Mouse (Mus musculus): ENCODE data around the gene Coro1c. TPM values are rescaled to one million over a fixed set of nuclear protein-coding genes. Genes with fewer than 3 reads are reported as not detected.

Gene Coro1c
- polyA plus RNA-seq, 1 experiment from 2014 or later = 201 TPM

DNA sequence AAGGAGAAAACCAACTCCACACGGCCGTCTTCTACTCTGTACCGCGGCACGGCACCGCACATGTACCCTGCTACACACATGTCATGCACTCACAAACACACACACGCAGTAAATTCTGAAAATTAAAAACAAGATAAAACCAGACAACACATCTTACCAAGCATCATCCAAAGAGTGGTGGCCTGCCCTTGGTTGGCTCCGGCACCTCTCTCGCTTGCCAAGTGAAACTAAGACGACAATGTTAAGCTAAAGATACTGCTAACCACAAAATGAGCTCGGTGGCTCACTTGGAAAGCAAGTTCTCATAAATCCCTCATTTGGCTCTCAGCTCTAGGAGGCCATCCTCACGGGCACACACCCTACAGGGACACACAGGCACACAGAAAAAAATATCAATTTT is 9.0 kb downstream of the Coro1c start:
- H3K27ac ChIP-seq (ENCODE audit: low read depth, low read length) = no peak overlapping the region
- H3K27me3 ChIP-seq (ENCODE audit: control insufficient read depth, insufficient read depth, low read length) = no peaks in the 10 kb centered on the region
- DNase-seq (ENCODE audit: low spot score, missing footprints) (no peak), ATAC-seq (ENCODE audit: low FRiP score) (no peak)
- 95% methylated on average over 12 of the region's 12 CpGs for WGBS
- H3K4me3 ChIP-seq (ENCODE audit: low read depth, low read length) = no peak overlapping the region
- H3K9ac ChIP-seq (ENCODE audit: low read length) = no peak overlapping the region
- H3K4me1 ChIP-seq (ENCODE audit: control insufficient read depth, insufficient read depth, low read length) = peaks cover 7% of the 10 kb centered on the region
- no peaks in the 10 kb centered on the region for H3K9me3 ChIP-seq (ENCODE audit: control insufficient read depth, low read length)
- H3K36me3 ChIP-seq (ENCODE audit: control insufficient read depth, insufficient read depth, low read length) = no peaks in the 10 kb centered on the region
- H3K4me2 ChIP-seq = no peak overlapping the region

DNA sequence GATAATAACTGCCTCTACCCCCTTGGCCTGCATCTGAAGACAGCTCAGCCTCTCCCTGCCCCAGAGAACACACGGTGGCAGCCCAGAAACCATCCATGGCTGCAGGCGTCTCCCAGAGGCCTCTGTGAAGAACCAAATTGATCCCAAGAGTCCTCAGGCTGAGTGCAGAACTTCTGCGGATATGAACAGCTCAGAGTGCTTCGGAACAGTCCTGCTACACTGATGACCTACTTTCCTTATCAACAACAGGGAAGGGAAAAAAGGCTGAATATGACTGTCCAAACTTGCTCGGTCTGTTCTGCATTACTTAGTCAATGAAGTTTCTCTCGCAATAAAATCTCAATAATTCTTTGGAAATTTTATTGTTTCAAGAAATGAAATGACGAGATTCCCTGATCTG is 16.6 kb downstream of the Coro1c start:
- peaks cover 12% of the 10 kb centered on the region; the same call in 1 of the 2 replicates for H3K4me1 ChIP-seq (ENCODE audit: control insufficient read depth, insufficient read depth, low read length)
- H3K4me3 ChIP-seq (ENCODE audit: low read depth, low read length) = no peak overlapping the region
- no peak for ATAC-seq (ENCODE audit: low FRiP score)
- H3K9me3 ChIP-seq (ENCODE audit: control insufficient read depth, low read length) = no peaks in the 10 kb centered on the region
- no peaks in the 10 kb centered on the region; the same call in 1 of the 2 replicates for H3K36me3 ChIP-seq (ENCODE audit: control insufficient read depth, insufficient read depth, low read length)
- H3K27ac ChIP-seq (ENCODE audit: low read depth, low read length) = no peak overlapping the region
- no peak overlapping the region for H3K9ac ChIP-seq (ENCODE audit: low read length)
- H3K27me3 ChIP-seq (ENCODE audit: control insufficient read depth, insufficient read depth, low read length) = no peaks in the 10 kb centered on the region
- no peak overlapping the region for H3K4me2 ChIP-seq
- no peak for DNase-seq (ENCODE audit: low spot score, missing footprints)
- WGBS = 88% methylated on average over 7 of the region's 7 CpGs

DNA sequence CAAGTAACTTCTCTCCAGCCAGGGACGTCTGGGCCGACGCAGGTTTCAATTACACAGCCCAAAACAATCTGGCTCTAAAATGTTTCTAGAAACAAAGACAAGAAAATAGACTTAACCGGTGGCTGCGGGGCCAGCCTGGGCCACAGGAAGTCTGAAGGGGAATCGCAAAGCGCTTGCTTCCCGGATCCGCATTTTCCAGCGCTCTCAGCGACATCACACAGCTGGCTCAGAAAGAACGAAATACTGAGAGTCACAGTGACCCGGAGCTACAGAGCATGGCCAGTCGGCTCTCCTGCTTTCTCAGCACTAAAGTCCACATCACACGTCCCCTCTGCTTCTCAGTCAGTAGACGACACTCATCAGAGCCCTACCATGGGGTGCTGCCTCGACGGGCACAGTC is 17.7 kb downstream of the Coro1c start:
- DNase-seq (ENCODE audit: low spot score, missing footprints) = no peak
- H3K9me3 ChIP-seq (ENCODE audit: control insufficient read depth, low read length) = no peaks in the 10 kb centered on the region
- no peak overlapping the region for H3K9ac ChIP-seq (ENCODE audit: low read length)
- H3K4me3 ChIP-seq (ENCODE audit: low read depth, low read length) = no peak overlapping the region
- no peaks in the 10 kb centered on the region; the same call in 1 of the 2 replicates for H3K36me3 ChIP-seq (ENCODE audit: control insufficient read depth, insufficient read depth, low read length)
- no peak for ATAC-seq (ENCODE audit: low FRiP score)
- peaks cover 14% of the 10 kb centered on the region for H3K4me1 ChIP-seq (ENCODE audit: control insufficient read depth, insufficient read depth, low read length)
- 81% methylated on average over 18 of the region's 18 CpGs for WGBS
- no peak overlapping the region for H3K27ac ChIP-seq (ENCODE audit: low read depth, low read length)
- H3K27me3 ChIP-seq (ENCODE audit: control insufficient read depth, insufficient read depth, low read length) = no peaks in the 10 kb centered on the region
- no peak overlapping the region for H3K4me2 ChIP-seq

DNA sequence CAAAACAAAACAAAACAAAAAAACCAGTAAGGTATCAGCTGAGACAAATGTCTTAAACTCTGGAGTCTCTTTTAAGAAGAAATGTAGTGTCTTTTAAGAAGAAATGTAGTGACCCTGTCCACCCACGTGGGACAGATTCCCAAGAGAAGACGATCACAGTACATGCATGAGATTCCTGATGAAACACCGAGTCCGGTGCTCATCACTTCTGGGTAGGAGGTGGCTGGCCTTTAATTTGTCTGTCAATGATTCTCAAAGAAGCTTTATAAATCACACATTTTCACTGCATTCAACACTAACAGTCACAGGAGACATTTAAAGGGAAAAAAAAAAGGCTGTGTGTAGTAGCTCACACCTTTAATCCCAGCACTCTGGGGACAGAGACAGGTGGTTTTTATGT is 18.6 kb downstream of the Coro1c start:
- H3K27ac ChIP-seq (ENCODE audit: low read depth, low read length) = no peak overlapping the region
- WGBS = 66% methylated on average over 4 of the region's 4 CpGs
- ATAC-seq (ENCODE audit: low FRiP score) = no peak

DNA sequence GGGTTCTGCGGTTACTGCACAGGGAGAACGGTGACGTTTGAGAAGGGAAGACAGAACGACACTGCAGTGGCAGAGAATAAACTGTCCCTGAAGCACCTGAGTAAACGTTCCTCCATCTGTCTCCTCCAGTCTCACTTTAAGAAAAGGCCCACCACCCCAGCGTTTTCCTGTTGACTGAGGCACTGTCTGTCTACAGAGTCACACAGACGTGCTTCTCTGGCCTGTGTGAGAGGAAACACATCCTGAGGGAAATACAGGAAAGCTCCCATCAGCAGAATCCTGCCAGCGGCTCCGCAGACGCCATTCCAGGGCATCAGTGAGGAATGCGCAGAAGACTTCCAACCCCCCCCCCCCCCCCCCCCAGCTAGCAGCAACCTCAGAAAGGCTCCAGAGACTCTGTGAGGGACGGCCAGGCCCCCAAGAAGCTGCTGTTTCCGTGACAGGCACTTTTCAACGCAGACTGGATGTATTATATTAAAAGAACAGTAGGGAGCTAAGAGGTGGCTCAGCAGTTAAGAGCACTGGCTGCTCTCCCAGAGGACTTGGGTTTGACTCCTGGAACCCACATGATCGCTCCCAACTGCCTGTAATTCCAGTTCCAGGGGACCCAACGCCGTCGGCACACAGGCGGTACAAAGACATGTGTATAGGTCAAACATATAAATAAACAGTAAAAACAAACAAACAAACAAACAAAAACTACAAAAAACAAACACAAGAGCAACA is 19.2 kb downstream of the Coro1c start:
- DNase-seq (ENCODE audit: low spot score, missing footprints) = no peak
- WGBS = 41% methylated on average over 19 of the region's 19 CpGs
- ATAC-seq (ENCODE audit: low FRiP score) = no peak
- Histone ChIP-seq H3K27ac (ENCODE audit: low read depth, low read length) (no peak overlapping the region), H3K4me2 (no peak overlapping the region), H3K27me3 (ENCODE audit: control insufficient read depth, insufficient read depth, low read length) (no peaks in the 10 kb centered on the region), H3K9ac (ENCODE audit: low read length) (no peak overlapping the region), H3K4me3 (ENCODE audit: low read depth, low read length) (no peak overlapping the region), H3K9me3 (ENCODE audit: control insufficient read depth, low read length) (no peaks in the 10 kb centered on the region), H3K36me3 (ENCODE audit: control insufficient read depth, insufficient read depth, low read length) (no peaks in the 10 kb centered on the region; the same call in 1 of the 2 replicates), H3K4me1 (ENCODE audit: control insufficient read depth, insufficient read depth, low read length) (peaks cover 19% of the 10 kb centered on the region)

More for the DNA sequence above, 18.6 kb downstream of the Coro1c start:
- no peak for DNase-seq (ENCODE audit: low spot score, missing footprints)
- Histone ChIP-seq H3K9ac (ENCODE audit: low read length) (no peak overlapping the region), H3K36me3 (ENCODE audit: control insufficient read depth, insufficient read depth, low read length) (no peaks in the 10 kb centered on the region; the same call in 1 of the 2 replicates), H3K4me1 (ENCODE audit: control insufficient read depth, insufficient read depth, low read length) (peaks cover 19% of the 10 kb centered on the region), H3K9me3 (ENCODE audit: control insufficient read depth, low read length) (no peaks in the 10 kb centered on the region), H3K4me3 (ENCODE audit: low read depth, low read length) (no peak overlapping the region), H3K4me2 (no peak overlapping the region), H3K27me3 (ENCODE audit: control insufficient read depth, insufficient read depth, low read length) (no peaks in the 10 kb centered on the region)

DNA sequence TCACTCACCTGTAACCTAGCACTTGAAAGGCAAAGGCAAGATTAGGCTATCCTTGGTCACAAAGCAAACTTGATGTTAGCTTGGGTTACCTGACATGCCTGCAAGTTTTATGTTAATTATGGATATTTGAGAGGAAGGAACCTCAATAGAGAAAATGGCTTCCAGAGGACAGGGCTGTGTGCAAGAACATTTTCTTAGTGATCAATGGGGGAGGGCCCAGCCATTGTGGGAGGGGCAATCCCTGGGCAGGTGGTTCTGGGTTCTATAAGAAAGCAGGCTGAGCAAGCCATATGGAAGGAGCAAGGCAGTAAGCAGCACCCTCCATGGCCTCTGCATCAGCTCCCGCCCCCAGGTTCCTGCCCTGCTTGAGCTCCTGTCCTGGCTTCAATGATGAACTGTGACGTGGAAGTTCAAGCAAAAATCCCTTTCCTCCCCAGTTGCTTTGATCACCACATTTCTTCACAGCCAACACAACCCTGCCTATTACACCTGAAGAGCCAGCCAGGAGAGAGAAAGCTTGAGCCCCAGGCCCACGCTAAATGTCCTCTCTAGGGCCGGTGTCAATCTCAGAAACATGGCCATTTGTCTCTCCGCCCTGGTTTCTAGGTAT is 20.3 kb downstream of the Coro1c start:
- Histone ChIP-seq H3K27me3 (ENCODE audit: control insufficient read depth, insufficient read depth, low read length) (no peaks in the 10 kb centered on the region), H3K4me2 (no peak overlapping the region), H3K27ac (ENCODE audit: low read depth, low read length) (no peak overlapping the region), H3K4me1 (ENCODE audit: control insufficient read depth, insufficient read depth, low read length) (peaks cover 25% of the 10 kb centered on the region), H3K4me3 (ENCODE audit: low read depth, low read length) (no peak overlapping the region), H3K9me3 (ENCODE audit: control insufficient read depth, low read length) (no peaks in the 10 kb centered on the region), H3K9ac (ENCODE audit: low read length) (no peak overlapping the region), H3K36me3 (ENCODE audit: control insufficient read depth, insufficient read depth, low read length) (no peaks in the 10 kb centered on the region; the same call in 1 of the 2 replicates)
- DNase-seq (ENCODE audit: low spot score, missing footprints) = no peak
- 91% methylated on average over 5 of the region's 5 CpGs for WGBS
- no peak for ATAC-seq (ENCODE audit: low FRiP score)

DNA sequence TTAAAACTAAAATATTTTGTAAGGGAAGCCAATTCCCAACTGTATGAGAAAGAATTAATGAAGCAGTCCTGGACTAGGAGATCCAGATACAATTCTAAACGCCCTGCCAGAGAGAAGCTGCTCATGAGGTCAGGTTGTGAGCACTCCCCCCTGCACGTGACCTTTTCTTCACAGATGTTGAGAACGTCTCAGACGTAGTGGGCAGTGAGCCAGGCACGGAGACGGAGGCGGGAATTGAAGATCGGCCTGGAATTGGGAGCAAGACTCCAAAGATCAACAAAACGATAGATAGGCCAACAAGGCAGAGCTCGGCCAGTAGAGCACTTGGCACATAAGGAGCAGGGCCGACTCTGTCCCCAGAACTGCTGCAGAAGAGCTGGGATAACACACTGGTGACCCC is 21.4 kb downstream of the Coro1c start:
- H3K9ac ChIP-seq (ENCODE audit: low read length) = no peak overlapping the region
- ATAC-seq (ENCODE audit: low FRiP score) = no peak
- DNase-seq (ENCODE audit: low spot score, missing footprints) = no peak
- no peak overlapping the region for H3K4me2 ChIP-seq
- 80% methylated on average over 11 of the region's 11 CpGs for WGBS
- H3K27ac ChIP-seq (ENCODE audit: low read depth, low read length) = no peak overlapping the region
- no peaks in the 10 kb centered on the region; the same call in 1 of the 2 replicates for H3K36me3 ChIP-seq (ENCODE audit: control insufficient read depth, insufficient read depth, low read length)
- H3K4me3 ChIP-seq (ENCODE audit: low read depth, low read length) = no peak overlapping the region
- H3K4me1 ChIP-seq (ENCODE audit: control insufficient read depth, insufficient read depth, low read length) = peaks cover 26% of the 10 kb centered on the region
- H3K27me3 ChIP-seq (ENCODE audit: control insufficient read depth, insufficient read depth, low read length) = no peaks in the 10 kb centered on the region
- no peaks in the 10 kb centered on the region for H3K9me3 ChIP-seq (ENCODE audit: control insufficient read depth, low read length)

DNA sequence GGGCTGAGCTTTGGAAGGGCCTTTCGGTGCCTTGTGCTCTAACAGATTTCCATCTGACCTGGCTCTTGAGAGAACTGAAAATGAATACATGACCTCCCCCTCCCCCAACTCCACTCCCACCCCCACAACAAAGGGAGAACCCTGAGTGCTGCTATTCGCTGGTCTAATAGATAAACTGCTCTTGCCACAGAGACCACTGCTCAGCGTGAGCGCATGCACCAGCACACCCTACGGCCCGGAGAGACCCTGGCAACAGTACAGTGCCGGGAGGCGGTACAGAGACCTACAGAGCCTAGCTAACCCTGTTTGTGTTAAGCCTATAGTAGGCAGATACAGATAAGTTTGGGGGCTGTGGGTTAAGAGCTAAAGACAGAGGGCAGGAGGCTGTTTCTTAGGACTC is 22.9 kb downstream of the Coro1c start:
- no peaks in the 10 kb centered on the region for H3K9me3 ChIP-seq (ENCODE audit: control insufficient read depth, low read length)
- ATAC-seq (ENCODE audit: low FRiP score) (no peak), DNase-seq (ENCODE audit: low spot score, missing footprints) (no peak)
- no peak overlapping the region for H3K4me3 ChIP-seq (ENCODE audit: low read depth, low read length)
- H3K4me2 ChIP-seq = no peak overlapping the region
- peaks cover 26% of the 10 kb centered on the region for H3K4me1 ChIP-seq (ENCODE audit: control insufficient read depth, insufficient read depth, low read length)
- H3K9ac ChIP-seq (ENCODE audit: low read length) = no peak overlapping the region; the same call in 1 of the 2 replicates
- H3K36me3 ChIP-seq (ENCODE audit: control insufficient read depth, insufficient read depth, low read length) = peaks cover 6% of the 10 kb centered on the region; the same call in 1 of the 2 replicates
- no peaks in the 10 kb centered on the region for H3K27me3 ChIP-seq (ENCODE audit: control insufficient read depth, insufficient read depth, low read length)
- 63% methylated on average over 8 of the region's 8 CpGs for WGBS
- peak overlapping the region; percentile 44; the same call in 1 of the 2 replicates for H3K27ac ChIP-seq (ENCODE audit: low read depth, low read length)

DNA sequence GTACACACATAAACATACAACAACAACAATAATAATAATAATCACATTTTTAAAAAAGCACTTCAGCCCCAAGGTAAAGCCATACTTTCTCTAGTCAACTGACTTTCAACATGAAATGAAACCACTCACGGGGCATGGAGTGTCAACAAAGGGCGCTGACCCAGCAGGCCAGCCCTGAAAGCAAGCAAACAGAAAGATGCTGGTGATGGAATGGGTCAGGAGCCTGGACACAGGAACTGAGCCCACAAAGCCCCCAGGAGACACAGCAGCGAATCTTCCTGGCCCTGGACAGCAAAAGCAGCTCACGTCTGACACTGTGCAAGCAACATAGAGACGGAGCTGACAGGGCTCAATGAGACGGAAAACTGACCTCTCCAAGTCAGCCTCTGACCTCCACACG is 23.8 kb downstream of the Coro1c start:
- no peak for DNase-seq (ENCODE audit: low spot score, missing footprints)
- H3K27ac ChIP-seq (ENCODE audit: low read depth, low read length) = no peak overlapping the region
- WGBS = 72% methylated on average over 7 of the region's 7 CpGs

More for the DNA sequence above, 23.8 kb downstream of the Coro1c start:
- Histone ChIP-seq H3K4me1 (ENCODE audit: control insufficient read depth, insufficient read depth, low read length) (peaks cover 23% of the 10 kb centered on the region), H3K9ac (ENCODE audit: low read length) (no peak overlapping the region), H3K36me3 (ENCODE audit: control insufficient read depth, insufficient read depth, low read length) (0 out of 2 replicates have a peak, but pooled peaks cover 6% of the 10 kb centered on the region), H3K4me3 (ENCODE audit: low read depth, low read length) (no peak overlapping the region), H3K4me2 (no peak overlapping the region), H3K27me3 (ENCODE audit: control insufficient read depth, insufficient read depth, low read length) (no peaks in the 10 kb centered on the region), H3K9me3 (ENCODE audit: control insufficient read depth, low read length) (no peaks in the 10 kb centered on the region)
- no peak for ATAC-seq (ENCODE audit: low FRiP score)
